Mouse (Mus musculus) heart, embryonic 11.5 days (tissue): ENCODE results near the gene Ngfr. TPM values are rescaled to one million over a fixed set of nuclear protein-coding genes. Genes with fewer than 3 reads are reported as not detected.

Experiments
- ATAC-seq: fragments of 200-750 bp; cut with Nextera tagmentation; replicated peaks from 2 replicates; pipeline ENCODE4 v1.8.0; 2017; ENCODE audit warnings: moderate library complexity; ENCODE audit not compliant: insufficient number of reproducible peaks, low FRiP score, low TSS enrichment
- H3K27ac ChIP-seq: fragments of 300-500 bp; sonication (generic); 2 replicates; pipeline ENCODE4 v1.5.1; 2014; ENCODE audit warnings: mild to moderate bottlenecking, low read depth, low read length
- H3K27me3 ChIP-seq: fragments of 300-500 bp; sonication (generic); 2 replicates; pipeline ENCODE4 v1.6.1; 2014; ENCODE audit warnings: mild to moderate bottlenecking, low read length, mixed read lengths; ENCODE audit not compliant: control insufficient read depth, insufficient read depth
- H3K36me3 ChIP-seq: fragments of 300-500 bp; sonication (generic); 2 replicates; pipeline ENCODE4 v1.6.1; 2014; ENCODE audit warnings: mild to moderate bottlenecking, low read length, moderate library complexity, mixed read lengths; ENCODE audit not compliant: control insufficient read depth, insufficient read depth
- H3K4me1 ChIP-seq: fragments of 300-500 bp; sonication (generic); 2 replicates; pipeline ENCODE4 v1.6.1; 2014; ENCODE audit warnings: low read length; ENCODE audit not compliant: control insufficient read depth, insufficient read depth
- H3K4me2 ChIP-seq: fragments of 300-500 bp; sonication (generic); 2 replicates; pipeline ENCODE4 v1.6.1; 2014; ENCODE audit warnings: mild to moderate bottlenecking, moderate library complexity
- H3K4me3 ChIP-seq: fragments of 300-500 bp; sonication (generic); 2 replicates; pipeline ENCODE4 v1.5.1; 2014; ENCODE audit warnings: low read depth, low read length
- H3K9ac ChIP-seq: fragments of 300-500 bp; sonication (generic); 2 replicates; pipeline ENCODE4 v1.6.1; 2014; ENCODE audit warnings: mild to moderate bottlenecking, low read depth, low read length, moderate library complexity
- H3K9me3 ChIP-seq: fragments of 300-500 bp; sonication (generic); replicated peaks from 2 replicates; pipeline ENCODE4 v1.6.1; 2016; ENCODE audit warnings: low read length; ENCODE audit not compliant: control insufficient read depth
- WGBS: fragments of 180-500 bp; shearing (Covaris S2); extraction: QIAGEN DNeasy Blood & Tissue Kit; methylation state at CpG from one replicate; pipeline ENCODE4 v1.1.7; 2014; ENCODE audit not compliant: insufficient replicate concordance; 5-methylcytosine and 5-hydroxymethylcytosine counted together
- polyA plus RNA-seq: library from polyadenylated mRNA; unstranded; fragments of >200 nt; fragmentation: Nextera tagmentation; extraction: Ambion mirVana; gene quantifications from 2 replicates; pipeline ENCODE4 v1.2.1, GENCODE M21; 2014

Ngfr gene
- polyA plus RNA-seq, 1 experiment from 2014 or later = 3.6 TPM

- H3K27me3 ChIP-seq = peaks cover 13% of the 10 kb centered on the region
- no peak overlapping the region for H3K4me3 ChIP-seq
- no peak overlapping the region for H3K4me2 ChIP-seq
- H3K9ac ChIP-seq = no peak overlapping the region
- no peaks in the 10 kb centered on the region for H3K36me3 ChIP-seq
- ATAC-seq = no peak
- no peak overlapping the region for H3K27ac ChIP-seq
- no peaks in the 10 kb centered on the region for H3K9me3 ChIP-seq
- no peaks in the 10 kb centered on the region for H3K4me1 ChIP-seq
- 65% methylated on average over 13 of the region's 13 CpGs for WGBS
Observed at GRCm38 (mm10) chr11:95532353-95533072, 55.0 kb downstream of the Ngfr start.

GRCm38 (mm10) chr11:95528231-95528630 is 59.3 kb downstream of the Ngfr start:
- no peak overlapping the region for H3K9ac ChIP-seq
- no peak overlapping the region for H3K27ac ChIP-seq
- H3K27me3 ChIP-seq = peaks cover 9% of the 10 kb centered on the region; the same call in 1 of the 2 replicates
- H3K4me1 ChIP-seq = no peaks in the 10 kb centered on the region
- H3K9me3 ChIP-seq = no peaks in the 10 kb centered on the region
- 75% methylated on average over 3 of the region's 3 CpGs for WGBS
- no peak overlapping the region for H3K4me3 ChIP-seq
- no peak for ATAC-seq
- H3K4me2 ChIP-seq = no peak overlapping the region
- H3K36me3 ChIP-seq = no peaks in the 10 kb centered on the region

DNA sequence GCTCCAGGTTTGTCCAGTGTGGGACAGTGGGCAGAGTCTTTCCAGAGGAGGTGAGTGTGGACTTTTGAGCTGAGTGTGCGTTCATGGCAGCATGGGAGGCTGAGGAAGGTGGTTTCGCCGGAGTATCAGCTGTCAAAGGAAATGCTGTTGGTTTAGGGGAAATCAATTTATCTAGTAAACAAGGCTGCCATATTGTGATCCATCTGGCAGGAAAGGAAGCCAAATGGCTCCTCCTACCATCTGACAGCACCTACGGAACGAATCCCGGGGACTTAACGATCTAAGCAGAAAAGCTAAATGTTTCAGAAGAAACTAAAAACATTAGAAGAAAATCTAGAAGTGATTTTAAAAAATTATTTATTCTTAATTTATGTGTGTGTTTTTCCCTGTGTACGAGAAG is 60.2 kb downstream of the Ngfr start:
- Histone ChIP-seq H3K4me1 (no peaks in the 10 kb centered on the region), H3K27ac (no peak overlapping the region), H3K9me3 (no peaks in the 10 kb centered on the region), H3K36me3 (no peaks in the 10 kb centered on the region), H3K9ac (no peak overlapping the region), H3K4me2 (no peak overlapping the region), H3K4me3 (no peak overlapping the region), H3K27me3 (peaks cover 9% of the 10 kb centered on the region; the same call in 1 of the 2 replicates)
- WGBS = 82% methylated on average over 8 of the region's 8 CpGs
- no peak for ATAC-seq

DNA sequence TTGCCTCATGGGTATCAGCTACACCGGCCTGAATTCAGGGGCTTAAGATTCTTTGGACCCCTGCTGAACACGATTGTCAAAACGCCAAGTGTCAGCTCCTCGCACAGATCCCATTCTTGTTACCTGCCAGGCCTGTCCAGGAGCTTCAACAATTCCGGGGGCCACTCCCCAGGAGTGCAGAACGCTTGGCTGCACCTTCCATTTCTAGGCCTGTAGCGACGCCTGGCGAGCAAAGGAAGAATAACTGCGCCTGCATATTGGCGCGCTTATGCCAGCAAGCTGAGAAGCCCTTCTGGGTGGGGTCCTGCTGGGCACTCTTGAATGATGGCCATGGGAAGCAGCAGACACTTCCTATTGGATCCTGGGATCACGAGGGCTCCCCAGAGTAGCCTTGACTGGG is 66.0 kb downstream of the Ngfr start:
- 2% methylated on average over 13 of the region's 13 CpGs for WGBS
- 0 out of 2 replicates have a peak, but pooled peaks have one; percentile 16 for ATAC-seq
- H3K4me3 ChIP-seq = 0 out of 2 replicates have a peak overlapping the region, but pooled peaks have one; percentile 12

GRCm38 (mm10) chr11:95520456-95521072 is 67.0 kb downstream of the Ngfr start:
- Histone ChIP-seq H3K4me2 (peak overlapping the region; percentile 45), H3K27ac (no peak overlapping the region), H3K4me1 (0 out of 2 replicates have a peak, but pooled peaks cover 6% of the 10 kb centered on the region), H3K4me3 (peak overlapping the region; percentile 11; the same call in 1 of the 2 replicates), H3K9me3 (no peaks in the 10 kb centered on the region), H3K27me3 (peaks cover 23% of the 10 kb centered on the region), H3K36me3 (no peaks in the 10 kb centered on the region), H3K9ac (no peak overlapping the region)
- peak; percentile 44; the same call in 1 of the 2 replicates for ATAC-seq
- 8% methylated on average over 27 of the region's 27 CpGs for WGBS

More for the DNA sequence above, 66.0 kb downstream of the Ngfr start:
- no peaks in the 10 kb centered on the region for H3K36me3 ChIP-seq
- H3K4me2 ChIP-seq = peak overlapping the region; percentile 45
- peaks cover 15% of the 10 kb centered on the region for H3K27me3 ChIP-seq
- no peak overlapping the region for H3K27ac ChIP-seq
- no peaks in the 10 kb centered on the region for H3K9me3 ChIP-seq
- H3K4me1 ChIP-seq = 0 out of 2 replicates have a peak, but pooled peaks cover 6% of the 10 kb centered on the region
- H3K9ac ChIP-seq = 0 out of 2 replicates have a peak overlapping the region, but pooled peaks have one; percentile 28

DNA sequence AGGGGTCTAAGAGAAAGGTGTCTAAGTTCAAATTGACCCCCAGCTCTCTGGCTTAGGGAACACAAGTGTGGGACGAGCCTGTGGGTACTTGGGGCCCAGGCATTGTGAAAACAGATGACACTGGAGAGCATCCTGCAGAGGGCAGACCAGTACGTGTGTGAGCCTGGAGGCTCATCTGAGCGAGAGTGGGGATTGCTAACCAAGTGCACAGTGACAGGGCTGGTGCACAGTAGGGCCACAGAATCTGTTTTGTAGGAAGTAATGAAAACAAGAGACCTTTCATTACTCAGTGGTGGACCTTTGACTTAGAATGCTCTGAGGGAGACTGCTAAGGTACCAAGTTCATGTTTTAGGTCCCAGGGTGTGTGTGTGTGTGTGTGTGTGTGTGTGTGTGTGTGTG is 67.5 kb downstream of the Ngfr start:
- H3K27me3 ChIP-seq = peaks cover 25% of the 10 kb centered on the region
- H3K36me3 ChIP-seq = no peaks in the 10 kb centered on the region
- no peak for ATAC-seq
- H3K4me2 ChIP-seq = no peak overlapping the region
- 45% methylated on average over 3 of the region's 3 CpGs for WGBS
- H3K4me1 ChIP-seq = 0 out of 2 replicates have a peak, but pooled peaks cover 6% of the 10 kb centered on the region
- no peak overlapping the region for H3K4me3 ChIP-seq
- H3K27ac ChIP-seq = no peak overlapping the region
- H3K9me3 ChIP-seq = no peaks in the 10 kb centered on the region
- no peak overlapping the region for H3K9ac ChIP-seq

GRCm38 (mm10) chr11:95519299-95519698 is 68.2 kb downstream of the Ngfr start:
- Histone ChIP-seq H3K4me3 (no peak overlapping the region), H3K27me3 (peaks cover 27% of the 10 kb centered on the region), H3K27ac (no peak overlapping the region), H3K4me1 (0 out of 2 replicates have a peak, but pooled peaks cover 6% of the 10 kb centered on the region), H3K9me3 (no peaks in the 10 kb centered on the region), H3K36me3 (no peaks in the 10 kb centered on the region), H3K9ac (no peak overlapping the region), H3K4me2 (no peak overlapping the region)
- ATAC-seq = no peak
- WGBS = 51% methylated on average over 10 of the region's 10 CpGs
